In the genomic region with DNA sequence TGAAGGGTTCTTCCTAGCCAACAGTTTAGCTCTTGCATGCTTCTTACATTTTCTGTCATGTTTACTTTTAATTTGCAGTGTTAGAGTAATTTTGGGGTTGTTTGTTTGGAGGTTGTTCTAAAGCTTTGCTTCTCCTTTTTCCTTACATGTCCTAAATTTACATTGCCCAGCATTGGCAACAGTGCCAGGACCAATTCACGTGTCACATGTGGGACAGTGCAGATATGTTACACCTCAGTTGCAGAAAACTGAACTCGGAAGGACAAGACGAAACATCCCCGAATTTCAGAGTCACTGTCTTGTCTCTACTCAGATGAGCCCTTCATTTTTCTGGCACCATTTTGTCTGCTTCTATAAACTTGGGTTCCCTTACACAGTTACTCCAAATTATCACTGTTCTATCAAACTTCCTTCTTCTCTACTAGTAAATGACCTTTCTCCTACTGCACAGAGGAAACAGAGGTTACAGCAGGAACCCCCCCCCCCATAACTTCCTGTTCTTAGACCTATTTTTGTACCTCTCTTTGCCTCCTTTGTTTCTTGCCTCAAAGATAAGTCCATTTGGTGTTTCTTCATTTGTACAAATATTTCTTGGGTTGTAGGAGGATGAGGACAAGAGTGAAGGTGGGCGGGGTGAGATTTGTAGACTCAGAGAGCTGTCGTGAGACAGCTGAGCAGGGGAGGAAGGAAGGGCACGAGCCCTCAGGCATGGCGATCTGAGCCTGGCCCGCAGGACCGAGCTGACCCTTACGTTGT, we compare ENCODE assay signal across 9 mouse cellular contexts.
A peak's percentile ranks its signal among the peaks of the same experiment; 100 is the strongest.
DNase-seq lines count a peak whose midpoint lies in the region; ATAC-seq and TF ChIP-seq lines count a peak whose summit lies in the region.
"Had no signal": no experiment of that assay in that cellular context is flagged by ENCODE, and none has a peak within 500 bp of the region (broad histone marks: within the 10 kb centered on the region; RNA-seq: fewer than 3 reads in every experiment).

No protein-coding gene starts in this region.

- H3K27me3 ChIP-seq in liver, embryonic 15.5 days, result no peaks in the 10 kb centered on the region
- no peaks in the 10 kb centered on the region for H3K27me3 ChIP-seq in spleen, adult 2 months (ENCODE audit: control insufficient read depth, insufficient read depth, low read length)
- H3K27me3 ChIP-seq: stomach, embryonic 15.5 days had no signal

- peak; percentile 62 for ATAC-seq in common myeloid progenitor, adult 5-6 weeks (replicated peaks; ENCODE audit: low read depth, poor library complexity, severe bottlenecking)
- ATAC-seq in liver, embryonic 15.5 days (ENCODE audit: insufficient read depth), result peak; percentile 37

- peak overlapping the region; percentile 9; the same call in 1 of the 2 replicates for H3K27ac ChIP-seq in layer of hippocampus, adult 2 months
- peak overlapping the region; percentile 16 for H3K27ac ChIP-seq in liver, embryonic 15.5 days (replicated peaks)
- H3K27ac ChIP-seq in spleen, adult 2 months (ENCODE audit: insufficient read depth, low read length), result peak overlapping the region; percentile 92
- H3K27ac ChIP-seq: stomach, embryonic 15.5 days had no signal

- no peaks in the 10 kb centered on the region for H3K36me3 ChIP-seq in liver, embryonic 15.5 days (replicated peaks)
- peaks cover 1% of the 10 kb centered on the region; the same call in 1 of the 2 replicates for H3K36me3 ChIP-seq in spleen, adult 2 months (ENCODE audit: control insufficient read depth, insufficient read depth, low read length)
- H3K36me3 ChIP-seq: stomach, embryonic 15.5 days had no signal

- 31% methylated on average over 11 of the region's 11 CpGs for WGBS in liver, embryonic 15.5 days (ENCODE audit: insufficient replicate concordance)
- 10% methylated on average over 11 of the region's 11 CpGs for WGBS in spleen, adult 2 months

- peak overlapping the region; percentile 41 for H3K4me2 ChIP-seq in liver, embryonic 15.5 days
- H3K4me2 ChIP-seq: stomach, embryonic 15.5 days had no signal

- H3K9ac ChIP-seq in liver, embryonic 15.5 days, result no peak overlapping the region
- H3K9ac ChIP-seq: stomach, embryonic 15.5 days had no signal

- DNase-seq in layer of hippocampus, adult 2 months (ENCODE audit: low spot score in 2 of 2), result no peak
- no peak for DNase-seq in layer of hippocampus, postnatal 10 days (ENCODE audit: low spot score in 2 of 2)
- DNase-seq in spleen, adult 2 months (ENCODE audit: low read depth in 1 of 2, low spot score in 2 of 2), result peak; percentile 32 to 54
- DNase-seq in right cerebral cortex, postnatal 14 days, result no peak
- no peak for DNase-seq in frontal cortex, adult 2 months (ENCODE audit: extremely low spot score in 1 of 2, low spot score in 1 of 2)
- DNase-seq in embryo, embryonic 11 days, result no peak

- H3K4me3 ChIP-seq in layer of hippocampus, adult 2 months, result no peak overlapping the region
- H3K4me3 ChIP-seq in liver, embryonic 15.5 days (replicated peaks), result no peak overlapping the region
- H3K4me3 ChIP-seq in spleen, adult 2 months (ENCODE audit: extremely low read depth, insufficient read depth, insufficient read length), result peak overlapping the region; percentile 53
- H3K4me3 ChIP-seq: stomach, embryonic 15.5 days had no signal

- H3K9me3 ChIP-seq in liver, embryonic 15.5 days (replicated peaks), result no peaks in the 10 kb centered on the region
- H3K9me3 ChIP-seq: stomach, embryonic 15.5 days had no signal

- TF ChIP-seq POLR2A in spleen, adult 2 months (IDR thresholded peaks at IDR 0.05; ENCODE audit: low read depth, low read length), result no peak

- no peak for TF ChIP-seq CTCF in layer of hippocampus, adult 2 months (conservative IDR thresholded peaks at IDR 0.05)
- TF ChIP-seq CTCF in spleen, adult 2 months (IDR thresholded peaks at IDR 0.05; ENCODE audit: extremely low read depth, insufficient read depth, insufficient read length, insufficient replicate concordance), result no peak

- H3K4me1 ChIP-seq in liver, embryonic 15.5 days (replicated peaks), result peaks cover 35% of the 10 kb centered on the region
- peaks cover 30% of the 10 kb centered on the region for H3K4me1 ChIP-seq in spleen, adult 2 months (ENCODE audit: control insufficient read depth, insufficient read depth, insufficient read length)
- H3K4me1 ChIP-seq: stomach, embryonic 15.5 days had no signal

Comparison
In these comparisons a context has a peak if more than half of its experiments do, and no peak if none do; other contexts are left out.
1. DNase-seq: peak in spleen, adult 2 months (2 of 2); none in layer of hippocampus, adult 2 months (0 of 2), layer of hippocampus, postnatal 10 days (0 of 2), right cerebral cortex, postnatal 14 days (single experiment), frontal cortex, adult 2 months (0 of 2) and embryo, embryonic 11 days (single experiment).
2. H3K27ac ChIP-seq: peak in every context shown above with its lines; median percentile 92 in spleen, adult 2 months; 16 in liver, embryonic 15.5 days; 9 in layer of hippocampus, adult 2 months.